Mouse (Mus musculus) brain, embryonic 14.5 days (tissue): ENCODE data around the gene Slc2a4.

Experiments used
- CTCF ChIP-seq: fragments of 200-500 bp; IDR thresholded peaks from 2 replicates; pipeline ENCODE4 v1.5.1; 2012; ENCODE audit warnings: inconsistent platforms, mild to moderate bottlenecking, moderate library complexity, borderline replicate concordance; ENCODE audit not compliant: insufficient read depth, insufficient read length; ENCODE audit errors: extremely low read depth
- POLR2A ChIP-seq: fragments of 200-500 bp; IDR thresholded peaks from 2 replicates; pipeline ENCODE4 v1.6.1; 2012; ENCODE audit warnings: mild to moderate bottlenecking, inconsistent platforms, borderline replicate concordance; ENCODE audit not compliant: poor library complexity, insufficient read depth, insufficient read length, severe bottlenecking; ENCODE audit errors: extremely low read depth

DNA sequence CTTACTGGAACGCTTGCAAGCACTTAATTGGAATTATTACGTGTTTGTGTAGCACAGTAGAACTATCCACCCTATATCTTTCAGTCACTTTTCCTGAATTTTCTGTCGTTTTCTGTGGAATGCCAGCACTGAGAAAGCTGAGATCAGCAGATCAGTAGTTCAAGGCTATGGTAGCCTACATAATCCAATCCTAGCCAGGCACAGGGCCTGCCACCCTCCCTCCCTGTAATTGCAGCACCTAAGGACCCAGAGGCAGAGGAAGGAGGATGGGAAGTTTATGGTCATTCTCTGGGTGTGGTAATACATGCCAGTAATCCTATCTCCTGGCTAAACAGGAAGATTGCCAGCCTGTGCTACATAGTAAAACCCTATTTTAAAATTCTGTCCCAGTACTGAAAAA lies 25.2 kb downstream of the Slc2a4 start:
- TF ChIP-seq POLR2A: no peak
- no peak for TF ChIP-seq CTCF
